Mouse (Mus musculus) CD4-positive naive resting alpha-beta T cell, adult 76 days (primary cell): ENCODE measurements around the gene Ciao2b. TPM values are rescaled to one million over a fixed set of nuclear protein-coding genes. Genes with fewer than 3 reads are reported as not detected.

Experiments used
- total RNA-seq: library from RNA; stranded (reverse); gene quantifications from one replicate; pipeline ENCODE4 v1.2.4, GENCODE M21; 2023

Ciao2b gene
- total RNA-seq, result 36.2 TPM

DNA sequence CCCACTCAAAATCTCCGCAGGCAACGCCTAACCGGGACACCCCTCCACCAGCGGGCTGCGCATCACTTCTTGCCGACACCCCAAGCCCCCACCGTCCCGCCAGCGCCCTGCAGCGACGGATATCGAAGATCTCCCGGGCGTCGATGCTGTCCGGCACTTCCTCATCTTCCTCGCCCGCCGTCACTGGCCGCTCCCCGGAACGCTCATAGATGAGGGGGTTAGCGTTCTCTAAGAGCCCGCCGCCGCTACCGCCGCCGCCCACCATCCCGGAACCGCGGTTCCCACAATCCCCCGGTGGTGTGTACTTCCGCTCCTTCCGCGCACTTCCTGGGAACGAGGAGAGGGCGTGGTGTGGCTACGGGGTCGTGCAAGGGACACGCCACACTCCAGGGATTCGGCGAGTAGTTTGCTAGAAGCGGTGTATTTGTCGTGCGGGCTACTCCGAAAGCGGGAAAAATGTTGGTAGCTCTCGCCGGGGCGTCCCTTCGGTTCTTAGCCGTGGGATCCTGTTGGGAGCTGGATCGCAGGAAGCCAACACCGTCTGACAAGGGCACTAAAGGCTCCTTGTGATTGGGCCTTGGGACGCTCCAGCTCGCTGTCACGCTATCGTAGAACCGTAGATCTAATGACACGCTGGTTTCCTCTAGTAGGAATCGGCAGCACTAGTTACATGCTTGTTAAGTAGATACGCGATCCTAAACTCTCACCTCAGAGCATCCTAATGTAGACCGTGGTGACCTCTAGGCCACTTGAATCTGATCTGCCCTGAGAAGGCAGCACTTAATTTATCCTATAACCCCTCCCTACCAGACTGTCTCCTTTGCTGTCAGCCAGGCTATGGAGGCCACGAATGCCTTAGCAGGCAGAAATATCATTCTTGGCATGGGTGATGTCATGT is at the start of gene Ciao2b:
Ciao2b (minus strand) TSS at position 540 of the 898 bp plus-strand sequence.

DNA sequence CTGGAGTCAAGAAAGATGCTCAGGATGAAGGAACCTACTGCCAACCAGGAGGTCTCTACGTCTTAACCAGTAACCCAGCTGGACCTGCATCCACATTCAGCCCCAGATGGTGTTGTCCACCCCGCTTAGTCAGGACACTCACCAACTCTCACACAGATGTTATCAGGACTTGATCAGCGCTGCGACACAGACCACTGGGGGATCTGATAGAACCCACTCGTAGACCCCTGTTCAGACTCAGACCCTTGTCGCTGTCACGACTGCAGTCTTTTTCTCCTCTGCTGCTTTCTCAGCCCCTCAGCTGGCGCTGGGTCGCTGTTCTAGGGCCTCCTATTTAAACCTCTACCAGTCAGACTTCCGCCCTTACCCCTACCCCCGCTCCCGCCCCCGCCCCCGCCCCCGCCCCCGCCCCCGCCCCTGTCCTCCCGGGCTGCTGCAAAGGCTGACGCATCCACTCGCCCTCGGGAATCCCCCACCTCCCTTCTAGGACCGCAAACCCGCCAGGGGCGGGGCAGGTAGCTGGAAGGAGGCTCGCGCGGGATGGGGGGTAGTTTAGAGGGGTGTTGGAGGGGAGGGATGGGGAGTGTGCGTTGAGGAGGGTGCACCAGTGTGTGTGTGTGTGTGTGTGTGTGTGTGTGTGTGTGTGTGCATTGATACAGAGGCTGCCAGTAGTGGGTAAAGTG is 10.6 kb downstream of the Ciao2b start, which contains the start of gene Rrad:
Rrad (minus strand) TSS at position 347 of the 683 bp plus-strand sequence.

GRCm38 (mm10) chr8:104624161-104624560 is 17.6 kb downstream of the Ciao2b start, which contains the start of gene Cdh16:
TSS of gene Cdh16 (minus strand) at chr8:104624396.

DNA sequence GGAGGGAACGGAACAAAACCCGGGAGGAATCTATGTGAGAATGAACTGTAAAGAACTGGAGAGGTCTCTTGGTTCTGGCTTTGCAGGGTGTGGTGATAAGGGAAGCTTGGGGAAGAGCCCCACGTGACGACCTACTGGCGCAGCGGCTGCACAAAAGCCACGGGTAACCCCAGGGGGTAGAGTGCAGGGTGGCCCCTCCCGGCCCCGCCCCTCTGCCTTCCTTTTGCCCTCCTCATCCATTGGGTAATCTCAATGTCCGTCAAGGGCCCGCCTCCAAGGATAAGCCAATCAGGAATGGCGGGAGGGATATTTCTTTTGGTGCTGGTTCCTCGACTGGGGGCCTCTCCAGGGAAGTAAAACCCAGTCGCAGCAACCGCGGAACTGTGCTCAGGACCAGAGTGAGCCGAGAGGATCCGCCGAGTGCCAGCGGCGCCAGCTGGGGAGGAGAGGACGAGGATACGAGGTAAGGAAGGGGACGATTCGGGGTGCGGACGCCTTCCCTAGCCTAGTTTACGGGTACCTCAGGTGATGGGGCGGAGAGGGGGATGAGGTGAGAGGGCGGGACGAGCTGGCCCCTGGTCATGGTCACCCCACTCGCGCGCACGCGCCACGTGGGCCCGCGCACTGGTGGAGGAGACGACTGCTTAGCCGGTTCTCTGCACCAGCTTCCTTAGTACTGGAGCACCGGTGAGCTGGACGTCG is 50.5 kb downstream of the Ciao2b start, which contains the start of gene Pdp2:
Pdp2 (plus strand) TSS at position 319 of the 702 bp plus-strand sequence.

Other genes starting within 250 kb of the Ciao2b start
- gene Cmtm4, start 246.2 kb downstream of the Ciao2b start, total RNA-seq, result 4.6 TPM
- gene Dync1li2, start 198.9 kb downstream of the Ciao2b start, total RNA-seq, result 106 TPM
- 0.50 TPM for gene Terb1, start 132.1 kb downstream of the Ciao2b start, total RNA-seq
- gene Nae1, start 107.3 kb downstream of the Ciao2b start, total RNA-seq, result 56.8 TPM
- gene Car7, start 107.3 kb downstream of the Ciao2b start, total RNA-seq, result 2.1 TPM
- gene Pdp2, start 50.5 kb downstream of the Ciao2b start, total RNA-seq, result 9.6 TPM
- not detected for gene Cdh16, start 17.6 kb downstream of the Ciao2b start, total RNA-seq
- 63.8 TPM for gene Rrad, start 10.6 kb downstream of the Ciao2b start, total RNA-seq
- not detected for gene Ces2a, start 92.0 kb upstream of the Ciao2b start, total RNA-seq
- not detected for gene Ces2b, start 189.6 kb upstream of the Ciao2b start, total RNA-seq
- gene Ces2c, start 205.1 kb upstream of the Ciao2b start, total RNA-seq, result not detected